Mouse (Mus musculus) cerebellum, adult (tissue): ENCODE results near the gene Pax5.
"Not testable (repeated sequence)": the region's sequence is repeated elsewhere in the genome, so short reads cannot be mapped to it uniquely, and the experiment has no call there.

Experiments
- ATAC-seq: cut with Nextera tagmentation; 2 replicates; pipeline ENCODE4 v1.9.2; 2017; ENCODE audit warnings: mild to moderate bottlenecking, moderate library complexity, mixed read lengths; ENCODE audit not compliant: insufficient number of reproducible peaks, low FRiP score, low TSS enrichment

Pax5 gene

GRCm38 (mm10) chr4:44709740-44710700 is at the start of gene Pax5:
Gene Pax5, minus strand, starts transcription at chr4:44710487.
- no peak for ATAC-seq

- ATAC-seq = not testable (repeated sequence)
Measured at GRCm38 (mm10) chr4:44757131-44757530, 46.8 kb upstream of the Pax5 start.

GRCm38 (mm10) chr4:44756134-44756951 is 46.1 kb upstream of the Pax5 start:
- ATAC-seq = peak; percentile 99

GRCm38 (mm10) chr4:44755553-44756133 is 45.4 kb upstream of the Pax5 start, which contains the start of gene Zcchc7:
Gene Zcchc7, plus strand, starts transcription at chr4:44755877.
- ATAC-seq = peak; percentile 64

- no peak for ATAC-seq
Measured at GRCm38 (mm10) chr4:44740471-44740870, 30.2 kb upstream of the Pax5 start.

GRCm38 (mm10) chr4:44721237-44721636 is 10.9 kb upstream of the Pax5 start:
- no peak for ATAC-seq

- no peak for ATAC-seq
Measured at GRCm38 (mm10) chr4:44720046-44720445, 9.8 kb upstream of the Pax5 start.

GRCm38 (mm10) chr4:44717676-44718075 is 7.4 kb upstream of the Pax5 start:
- no peak for ATAC-seq

GRCm38 (mm10) chr4:44716391-44716790 is 6.1 kb upstream of the Pax5 start:
- ATAC-seq = no peak

GRCm38 (mm10) chr4:44715621-44716160 is 5.4 kb upstream of the Pax5 start:
- ATAC-seq = no peak

- no peak for ATAC-seq
Measured at GRCm38 (mm10) chr4:44714111-44714621, 3.9 kb upstream of the Pax5 start.

- no peak for ATAC-seq
Measured at GRCm38 (mm10) chr4:44713554-44714051, 3.3 kb upstream of the Pax5 start.

- no peak for ATAC-seq
Measured at GRCm38 (mm10) chr4:44712786-44713553, 2.7 kb upstream of the Pax5 start.

- no peak for ATAC-seq
Measured at GRCm38 (mm10) chr4:44712051-44712700, 1.9 kb upstream of the Pax5 start.

- no peak for ATAC-seq
Measured at GRCm38 (mm10) chr4:44711136-44711900, 1.0 kb upstream of the Pax5 start.

GRCm38 (mm10) chr4:44710701-44711097 is 412 bp upstream of the Pax5 start:
- ATAC-seq = no peak

- ATAC-seq = no peak
Measured at GRCm38 (mm10) chr4:44709091-44709695, 1.1 kb downstream of the Pax5 start.

- no peak for ATAC-seq
Measured at GRCm38 (mm10) chr4:44708311-44708710, 2.0 kb downstream of the Pax5 start.
